Mouse (Mus musculus) Muller cell, postnatal 12 days (primary cell): ENCODE data around the gene Rhebl1.
A peak's percentile ranks its signal among the peaks of the same experiment; 100 is the strongest.
"Not testable (repeated sequence)": the region's sequence is repeated elsewhere in the genome, so short reads cannot be mapped to it uniquely, and the experiment has no call there.

Experiments
- DNase-seq: peaks from one replicate; pipeline ENCODE4 v3.0.0-alpha.2; 2015; ENCODE audit errors: inconsistent ontology term

The Rhebl1 gene

DNA sequence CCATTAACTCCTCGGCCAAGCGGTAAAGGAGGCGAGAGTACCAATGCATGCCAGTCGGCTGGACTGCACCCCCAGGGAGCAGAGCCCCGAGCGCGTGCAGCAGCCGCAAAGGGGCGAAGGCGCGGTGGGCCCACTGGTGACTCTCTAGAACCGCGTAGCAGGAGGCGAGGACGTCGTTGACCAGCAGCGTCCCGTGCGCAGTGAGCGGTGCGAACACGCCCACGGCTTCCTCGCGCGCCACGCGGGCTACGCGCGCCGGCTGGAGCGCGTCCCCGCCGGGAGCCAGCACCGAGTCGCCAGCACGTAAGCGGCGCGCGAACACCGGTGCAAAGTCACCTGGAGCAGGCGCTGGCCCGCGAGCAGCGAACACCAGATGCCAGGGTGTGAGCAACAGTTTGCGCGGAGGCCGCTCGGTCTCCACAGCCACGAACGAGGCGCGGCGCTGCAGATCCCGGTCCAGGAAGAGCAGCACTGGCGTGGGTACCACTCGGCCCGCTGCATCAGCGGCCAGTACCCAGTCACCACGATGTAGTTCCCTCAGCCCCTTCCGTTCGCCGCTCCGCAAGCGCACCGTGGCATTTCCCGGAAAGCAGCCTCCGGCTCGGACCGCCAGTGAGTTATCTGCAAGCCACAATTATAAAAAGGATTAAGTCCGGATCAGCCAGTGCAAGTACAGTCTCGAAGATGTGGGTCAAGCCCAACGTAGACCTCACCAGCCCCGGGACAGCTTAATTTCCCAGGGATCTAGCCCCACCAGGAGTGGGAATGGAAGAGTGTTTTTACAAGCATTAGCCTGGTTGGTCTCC, at the start of gene Rhebl1:
Rhebl1 (minus strand) TSS at position 601 of the 806 bp plus-strand sequence.
- peak; percentile 72 for DNase-seq

DNA sequence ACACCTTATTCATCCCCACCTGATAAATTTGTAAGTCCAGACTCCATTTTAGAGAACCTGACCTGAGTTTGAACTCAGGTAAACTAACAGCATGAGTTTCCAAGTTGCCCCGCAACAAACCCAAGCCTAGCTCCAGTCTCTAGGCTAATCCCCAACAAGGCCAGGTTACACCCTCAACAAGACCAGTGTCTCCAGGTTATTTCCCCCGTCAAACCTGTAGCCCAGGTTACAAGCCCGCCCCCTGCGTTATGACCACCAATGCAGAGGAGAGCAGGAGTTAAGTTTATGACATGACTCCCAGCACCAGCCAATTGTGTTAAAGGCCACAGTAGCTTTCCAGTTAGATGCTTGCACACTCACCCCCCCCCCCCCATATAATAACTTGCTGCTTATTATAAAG, 48.8 kb upstream of the Rhebl1 start:
- no peak for DNase-seq

DNA sequence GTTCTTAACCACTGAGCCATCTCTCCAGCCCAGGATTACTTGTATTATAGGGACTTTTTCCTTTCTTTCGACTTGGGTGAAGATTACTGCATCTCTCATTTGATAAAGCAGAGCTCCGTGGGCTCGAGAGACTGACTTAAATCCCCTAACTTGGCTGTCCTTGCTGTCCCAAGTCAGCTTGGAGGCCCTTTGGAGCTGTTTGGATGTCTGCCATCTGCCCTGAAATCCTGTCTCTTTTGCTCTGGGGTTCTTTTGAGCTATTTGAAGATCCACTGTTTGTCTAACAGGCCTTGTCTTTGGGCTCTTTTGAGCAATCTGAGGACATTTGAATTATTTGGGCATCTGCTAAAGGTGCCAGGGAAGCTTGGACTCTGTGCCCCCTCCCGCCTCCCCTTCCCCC, 47.7 kb upstream of the Rhebl1 start:
- DNase-seq, result no peak

DNA sequence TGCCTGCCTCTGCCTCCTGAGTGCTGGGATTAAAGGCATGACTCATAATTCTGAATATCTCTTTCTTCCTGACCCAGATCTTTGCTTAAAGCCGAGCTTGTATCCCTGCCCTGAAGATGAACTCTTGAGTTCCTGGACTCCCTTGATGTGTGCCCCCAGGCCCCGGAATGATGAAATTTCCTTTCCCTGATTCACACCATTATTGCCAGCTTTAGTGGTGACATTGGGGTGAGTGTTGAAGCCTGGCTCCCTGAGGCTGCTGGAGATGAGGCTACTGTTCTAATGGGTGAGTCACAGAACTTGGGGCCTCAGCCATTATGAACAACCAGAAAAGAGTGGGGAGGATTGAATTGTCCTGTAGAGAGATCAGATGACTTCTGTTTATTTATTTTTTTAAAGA, 47.2 kb upstream of the Rhebl1 start:
- peak; percentile 96 for DNase-seq

DNA sequence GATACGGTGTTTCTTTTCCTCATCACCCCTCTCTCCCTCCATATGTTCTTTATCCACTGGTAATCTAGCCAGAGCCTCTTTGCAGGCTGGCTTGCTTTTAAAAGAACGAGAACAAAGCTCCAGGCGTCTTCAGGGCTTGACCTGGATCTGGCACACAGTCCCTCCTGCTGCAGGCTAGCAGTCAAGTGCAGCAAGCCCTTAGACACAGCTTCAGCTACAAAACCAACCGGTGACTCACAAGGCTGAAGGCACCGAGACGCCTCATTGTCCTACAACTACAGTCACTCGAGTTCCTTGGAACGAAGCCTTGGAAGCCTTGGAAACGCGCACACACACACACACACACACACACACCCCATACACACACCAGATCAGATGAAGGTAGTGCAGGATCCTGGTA, 46.5 kb upstream of the Rhebl1 start:
- DNase-seq, result peak; percentile 55

DNA sequence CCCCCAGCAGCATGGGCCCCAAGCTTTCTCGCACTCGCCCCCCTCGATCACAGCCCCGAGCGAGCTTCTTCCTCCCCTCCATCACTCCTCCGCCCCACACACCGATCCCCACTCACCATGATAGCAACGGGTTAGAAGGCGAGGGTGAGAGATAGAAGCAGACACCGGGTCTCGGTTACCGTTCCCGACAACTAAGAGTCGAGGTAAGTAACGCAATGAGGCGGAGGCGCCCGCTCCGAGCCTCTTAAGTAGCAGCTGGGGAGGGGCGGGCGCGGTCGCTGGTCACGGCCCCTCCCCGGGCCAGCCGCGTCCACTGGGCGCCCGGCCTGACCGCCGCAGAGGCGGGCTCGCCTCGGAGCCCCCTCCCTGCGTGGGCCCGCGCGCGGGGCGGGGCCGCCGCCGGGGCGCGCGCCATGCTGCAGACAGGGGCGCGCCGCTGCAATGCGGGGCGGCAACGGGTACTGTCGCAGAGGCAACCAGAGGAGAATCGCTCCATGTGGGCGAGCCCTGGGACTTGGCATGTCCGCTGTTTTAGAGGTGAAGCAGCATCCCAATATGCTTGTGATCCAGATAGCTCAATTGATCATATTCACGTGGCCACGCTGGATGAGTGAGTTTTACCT, 40.0 kb upstream of the Rhebl1 start, which contains the start of gene Tuba1b:
Tuba1b (minus strand) TSS at position 349 of the 623 bp plus-strand sequence.
- DNase-seq, result peak; percentile 97

DNA sequence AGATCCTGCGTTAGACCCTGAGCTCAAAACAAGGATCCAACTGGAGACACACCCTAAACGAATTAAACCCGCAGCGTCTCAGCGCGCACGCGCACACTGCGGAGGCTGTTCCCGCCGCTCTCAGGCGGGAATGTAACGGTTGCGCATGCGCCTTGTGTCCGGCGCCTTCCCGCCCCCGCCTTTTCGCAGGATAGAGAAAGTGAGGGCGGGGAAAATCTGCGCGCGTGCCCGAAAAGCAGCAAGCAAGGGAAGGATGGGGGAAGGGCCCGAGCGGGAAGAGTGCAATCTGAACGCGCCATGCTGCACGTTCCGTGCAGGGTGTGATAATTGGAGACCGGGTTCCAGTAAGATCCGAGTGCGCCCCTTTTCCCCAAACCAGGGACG, 39.5 kb upstream of the Rhebl1 start:
- DNase-seq, result peak; percentile 96

DNA sequence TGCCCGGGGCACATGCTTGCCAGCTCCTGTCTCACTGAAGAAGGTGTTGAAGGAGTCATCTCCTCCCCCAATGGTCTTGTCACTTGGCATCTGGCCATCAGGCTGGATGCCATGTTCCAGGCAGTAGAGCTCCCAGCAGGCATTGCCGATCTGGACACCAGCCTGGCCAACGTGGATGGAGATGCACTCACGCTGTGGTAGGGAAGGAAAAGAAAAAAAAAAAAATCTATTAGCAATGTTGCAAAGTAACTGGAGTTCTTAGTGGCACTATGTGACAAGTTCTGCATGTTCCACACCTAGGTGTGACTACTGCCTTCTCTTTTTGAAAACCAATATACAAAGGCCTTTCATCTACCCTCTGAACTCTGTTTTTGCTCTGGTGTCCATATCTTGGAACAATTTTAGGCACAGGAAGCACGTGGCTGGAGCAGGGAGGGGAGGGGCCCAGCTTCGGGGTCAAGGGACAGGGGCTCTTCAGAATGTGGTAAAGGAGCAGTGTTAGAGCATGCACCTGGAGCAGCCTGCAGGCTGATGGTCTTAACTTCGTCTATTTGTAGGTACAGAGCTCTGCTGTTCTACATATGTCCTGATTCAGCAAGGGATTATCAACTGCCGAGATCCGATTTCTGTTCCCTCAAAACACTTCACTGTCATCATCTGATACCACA, 38.8 kb upstream of the Rhebl1 start:
- DNase-seq, result peak; percentile 45

DNA sequence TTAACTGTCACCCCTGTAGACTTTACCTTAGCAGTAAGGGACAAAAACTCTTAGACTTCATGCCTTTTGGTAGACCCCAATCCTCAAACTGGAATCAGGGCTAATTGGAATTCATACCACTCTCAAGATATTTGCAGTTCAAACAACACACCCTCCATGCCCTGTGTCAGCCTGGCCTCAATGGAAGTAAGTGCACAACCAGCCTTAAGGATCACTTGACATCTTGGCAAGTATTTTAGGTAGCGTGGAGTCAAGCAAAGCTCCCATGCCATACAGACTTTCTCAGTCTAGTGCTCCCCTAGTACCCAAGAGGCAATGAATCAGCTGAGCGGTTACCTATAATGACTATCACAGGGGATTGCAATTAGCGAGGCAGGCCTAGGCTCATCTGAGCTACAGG, 36.7 kb upstream of the Rhebl1 start:
- DNase-seq, result no peak

DNA sequence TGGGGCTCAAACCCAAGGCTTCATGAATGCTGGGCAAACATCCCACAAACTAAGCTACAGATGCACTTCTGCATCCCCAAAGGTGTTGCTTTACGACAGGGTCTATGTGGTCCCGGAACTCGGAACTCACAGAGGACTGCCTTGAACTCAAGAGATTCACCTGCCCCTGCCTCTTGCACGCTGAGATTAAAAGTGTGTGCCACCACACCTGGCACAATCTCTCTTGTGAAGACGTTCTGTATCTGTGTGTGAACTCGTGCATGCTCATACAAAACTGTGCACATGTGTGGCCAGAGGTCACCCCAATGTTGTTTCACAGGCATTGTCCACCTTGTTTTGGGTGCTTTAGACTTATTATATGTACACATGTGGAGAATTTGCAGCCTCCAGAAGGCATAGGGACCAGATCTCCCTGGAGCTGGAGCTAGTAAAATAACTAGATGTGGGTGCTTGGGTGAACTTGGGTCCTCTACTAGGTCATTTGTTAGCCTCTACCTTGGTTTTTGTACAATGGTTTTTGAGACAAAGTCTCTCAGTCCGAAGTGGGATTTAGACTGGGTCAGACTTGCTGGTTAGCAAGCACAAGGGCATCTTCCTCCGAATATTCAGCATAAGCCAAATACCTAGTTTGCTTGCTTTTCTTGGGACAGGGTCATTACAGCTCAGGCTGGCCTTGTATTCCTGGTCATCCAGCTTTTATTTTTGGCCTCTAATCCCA, 35.8 kb upstream of the Rhebl1 start:
- DNase-seq, result no peak

DNA sequence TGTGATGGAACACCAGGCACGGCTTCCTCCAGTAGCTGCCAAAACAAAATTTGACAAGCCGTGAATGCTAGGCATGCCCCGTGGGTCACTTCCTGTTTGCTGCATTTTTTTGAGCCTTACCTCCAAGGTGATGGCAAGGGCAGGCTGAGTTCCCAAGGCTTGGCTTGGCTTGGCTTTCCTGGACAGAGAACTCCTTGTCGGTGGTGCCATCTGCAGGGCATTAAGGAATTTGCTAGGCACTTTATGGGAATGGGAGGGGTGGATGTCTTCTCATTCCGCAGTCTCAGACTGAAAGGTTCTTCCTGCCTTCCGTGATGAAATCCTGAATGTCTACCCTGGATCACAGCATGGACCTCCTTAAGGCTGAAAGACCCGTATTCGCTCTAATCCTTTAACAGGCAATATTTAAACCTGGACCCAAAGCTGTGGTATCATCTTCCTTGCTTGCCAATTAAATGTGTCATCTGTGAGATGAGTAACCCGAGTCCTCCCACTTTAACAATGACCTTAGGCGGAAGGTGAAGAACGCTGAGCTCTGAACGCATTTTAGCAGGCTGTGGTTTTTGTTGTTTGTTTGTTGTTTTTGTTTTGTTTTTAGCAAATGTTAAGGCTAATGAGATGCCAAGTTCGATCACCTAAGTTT, 34.4 kb upstream of the Rhebl1 start:
- DNase-seq, result peak; percentile 85

DNA sequence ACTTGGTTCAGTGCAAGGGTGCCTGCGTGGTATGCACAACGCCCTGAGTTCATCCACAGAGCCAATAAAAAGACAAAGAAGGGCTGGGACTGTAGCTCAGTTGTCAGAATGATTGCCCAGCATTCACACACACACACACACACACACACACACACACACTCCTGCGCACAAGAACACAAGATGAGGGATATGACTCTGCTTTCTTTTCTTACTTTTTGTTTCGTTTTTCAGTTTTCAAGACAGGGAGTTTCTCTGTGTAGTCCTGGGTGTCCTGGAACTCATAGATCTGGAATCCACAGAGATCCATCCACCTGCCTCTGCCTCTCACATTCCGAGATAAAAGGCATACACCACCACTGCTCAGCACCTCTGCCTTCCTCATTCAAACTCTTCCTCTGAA, 33.2 kb upstream of the Rhebl1 start:
- DNase-seq, result no peak

DNA sequence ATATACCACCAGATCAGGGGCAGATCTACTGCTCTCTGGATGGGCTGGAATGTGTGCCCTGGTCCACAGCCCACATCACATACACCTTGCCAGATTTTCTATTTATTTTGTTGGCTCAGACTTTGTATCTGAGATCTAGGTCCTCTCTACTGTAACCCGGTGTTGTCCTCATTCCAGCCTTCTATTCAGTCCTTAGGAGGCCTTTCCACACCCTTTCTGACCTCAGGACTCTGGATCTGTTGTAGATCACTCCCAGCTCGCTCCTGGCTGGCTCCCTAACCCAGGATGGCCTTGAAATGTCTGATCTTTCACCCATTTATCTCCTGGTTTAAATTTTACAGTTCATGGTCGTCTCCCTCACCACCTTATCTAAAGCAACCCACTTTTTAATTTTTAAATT, 30.3 kb upstream of the Rhebl1 start:
- no peak for DNase-seq

DNA sequence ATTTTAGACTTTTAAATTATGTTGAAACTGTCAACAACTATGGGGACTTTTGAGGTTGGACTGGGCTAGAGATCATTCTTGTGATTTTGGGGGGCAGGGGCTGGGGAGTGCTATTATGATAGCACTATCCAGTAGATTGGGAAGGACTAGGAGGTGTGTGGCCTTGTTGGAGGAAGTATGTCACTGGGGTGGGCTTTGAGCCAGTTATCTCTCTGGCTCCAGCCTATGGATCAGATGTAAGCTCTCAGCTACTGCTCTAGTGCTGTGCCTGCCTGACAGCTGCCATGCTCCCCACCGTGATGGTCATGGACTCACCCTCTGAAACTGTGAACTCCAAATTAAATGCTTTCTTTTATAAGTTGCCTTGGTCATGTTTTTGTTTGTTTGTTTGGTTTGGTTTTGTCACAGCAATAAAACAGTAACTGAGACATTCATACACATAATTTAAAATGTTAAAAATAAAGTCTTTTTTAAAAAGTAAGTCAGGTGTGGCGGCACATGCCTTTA, 28.7 kb upstream of the Rhebl1 start:
- DNase-seq, result no peak

DNA sequence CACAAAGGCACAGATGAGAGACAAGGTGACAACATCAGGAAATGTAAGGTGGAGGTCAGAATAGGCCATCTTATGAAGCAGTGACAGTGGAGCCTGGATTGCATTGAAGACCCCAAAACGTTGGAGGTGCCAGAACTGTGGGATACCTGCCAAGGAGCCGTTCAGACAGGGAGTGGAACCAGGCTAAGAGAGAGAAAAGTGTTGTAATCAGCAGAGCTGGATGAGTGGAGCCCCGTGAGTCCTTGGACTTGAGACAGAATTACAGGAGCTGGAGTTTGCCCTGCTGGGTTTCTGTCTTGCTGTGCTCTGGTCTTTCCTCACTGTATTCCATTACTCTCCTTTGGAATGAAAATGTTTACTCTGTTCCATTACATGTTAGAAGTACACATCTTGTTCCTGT, 28.2 kb upstream of the Rhebl1 start:
- DNase-seq, result no peak

DNA sequence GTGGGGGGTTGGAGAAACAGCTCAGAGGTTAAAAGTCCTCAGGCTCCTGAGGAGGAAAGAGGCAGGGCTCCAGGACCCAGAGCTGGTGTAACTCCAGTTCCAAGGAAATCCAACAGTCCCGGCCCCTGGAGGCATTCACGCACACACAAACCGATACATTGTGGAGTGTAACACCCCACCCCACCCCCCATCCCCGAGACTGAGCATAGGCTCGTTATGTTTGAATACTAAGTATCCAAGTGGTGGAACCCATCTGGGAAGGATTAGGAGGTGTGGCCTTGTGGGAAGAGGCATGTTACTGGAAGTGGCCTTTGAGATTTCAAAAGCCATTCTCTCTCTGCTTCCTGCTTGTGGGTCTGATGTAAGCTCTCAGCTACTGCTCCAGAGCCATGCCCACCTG, 27.2 kb upstream of the Rhebl1 start:
- no peak for DNase-seq

DNA sequence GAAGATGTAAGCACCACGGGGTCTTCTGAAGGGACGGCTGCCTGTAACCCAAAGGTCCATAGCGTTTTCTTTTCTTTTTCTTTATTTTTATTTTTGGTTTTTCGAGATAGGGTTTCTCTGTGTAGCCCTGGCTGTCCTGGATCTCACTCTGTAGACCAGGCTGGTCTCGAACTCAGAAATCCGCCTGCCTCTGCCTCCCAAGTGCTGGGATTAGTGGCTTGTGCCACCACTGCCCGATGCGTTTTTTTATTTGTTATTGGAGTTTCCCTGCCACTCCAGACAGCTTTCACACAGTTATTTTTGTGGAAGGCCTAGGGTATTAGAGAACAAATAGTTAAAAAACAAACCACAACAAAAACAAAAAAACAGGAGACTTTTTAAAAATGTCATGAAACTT, 24.2 kb upstream of the Rhebl1 start:
- DNase-seq, result not testable (repeated sequence)

DNA sequence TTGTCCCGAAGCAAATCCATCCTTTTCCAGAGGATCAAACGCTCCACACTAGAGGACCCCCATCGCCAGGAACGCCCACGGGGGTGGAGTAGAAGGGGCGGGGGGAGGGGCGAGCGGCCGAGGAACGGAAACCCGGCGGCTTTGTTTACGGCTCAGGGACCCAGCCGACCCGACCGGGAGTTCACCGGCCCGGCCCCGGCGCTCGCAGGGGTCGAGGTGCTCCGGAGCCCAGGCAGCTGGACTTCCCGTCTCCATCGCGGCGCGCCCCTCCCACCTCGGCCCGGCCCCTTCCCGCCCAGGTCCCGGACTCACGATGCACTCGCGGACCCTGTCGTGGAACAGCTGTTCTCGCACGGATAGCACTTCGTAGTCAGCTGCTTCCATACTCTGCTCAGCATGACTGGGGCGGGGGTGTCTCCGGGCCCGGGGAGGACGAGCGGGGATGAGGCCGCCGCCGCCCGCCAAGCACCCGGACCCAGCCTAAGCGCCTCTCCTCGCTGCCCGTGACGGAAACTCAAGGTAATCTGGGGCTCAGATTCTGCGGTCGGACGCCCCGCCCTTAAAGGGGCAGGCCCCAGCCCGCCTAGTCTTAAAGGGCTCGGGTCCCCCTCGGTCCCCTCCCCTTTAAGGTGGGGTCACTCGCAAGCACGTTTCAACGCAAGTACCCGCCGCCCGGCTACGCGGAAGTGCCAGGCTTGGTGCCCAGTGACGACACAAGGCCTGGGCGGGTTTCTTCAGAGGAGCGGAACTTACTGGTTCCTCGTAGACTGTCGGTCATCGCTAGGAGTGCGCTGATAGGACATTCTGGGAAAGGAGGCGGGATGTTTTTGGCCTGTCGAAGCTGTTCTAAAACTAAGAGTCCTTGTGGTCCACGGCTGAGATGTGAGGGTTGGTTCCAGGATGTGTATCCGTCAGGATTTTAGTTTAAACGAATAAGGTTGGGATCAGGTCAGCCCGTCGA, 23.5 kb upstream of the Rhebl1 start, which contains the start of gene Lmbr1l:
Lmbr1l (minus strand) TSS at position 694 of the 961 bp plus-strand sequence.
- peak; percentile 100 for DNase-seq

DNA sequence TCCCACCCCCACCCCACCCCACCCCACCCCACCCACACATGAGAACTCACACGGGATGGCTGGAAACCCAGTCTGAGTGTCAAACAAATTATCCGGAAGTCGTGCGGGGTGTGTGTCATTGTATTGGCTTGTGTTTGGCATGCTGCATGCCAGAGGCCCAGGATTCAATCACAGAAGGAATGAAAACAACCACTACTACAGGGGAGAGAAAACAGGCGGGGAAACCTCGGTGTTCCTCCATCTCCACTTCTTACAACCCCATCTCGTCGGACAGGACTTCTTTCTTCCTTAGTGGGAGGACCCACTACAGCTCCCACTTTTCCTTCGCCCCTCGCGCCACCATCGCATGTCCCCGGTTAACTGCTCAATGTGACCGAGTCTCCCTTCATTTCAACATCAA, 22.8 kb upstream of the Rhebl1 start:
- peak; percentile 65 for DNase-seq

DNA sequence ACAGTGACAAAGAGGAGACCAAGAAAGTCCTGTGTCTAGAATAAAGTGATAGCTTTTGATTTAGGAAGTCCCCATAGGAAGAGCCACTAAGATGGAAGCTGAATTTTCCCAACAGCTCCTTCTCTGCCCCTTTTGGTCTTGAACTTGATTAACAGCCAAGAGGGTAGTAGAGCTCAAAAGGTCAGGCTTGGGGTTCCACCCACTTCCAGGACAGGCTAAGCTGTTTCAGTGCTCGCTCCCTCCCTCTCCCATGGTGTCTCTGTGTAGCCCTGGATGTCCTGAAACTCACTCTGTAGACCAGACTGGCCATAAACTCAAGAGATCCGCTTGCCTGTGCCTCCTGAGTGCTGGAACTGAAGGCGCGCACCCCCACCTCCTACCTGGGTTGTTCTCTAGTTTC, 21.7 kb upstream of the Rhebl1 start:
- no peak for DNase-seq
